Mouse (Mus musculus) heart, adult 18-20 months (tissue): Measurements from ENCODE around the gene Gm3336. TPM values are rescaled to one million over a fixed set of nuclear protein-coding genes. Genes with fewer than 3 reads are reported as not detected.

ENCODE experiments used
- DNase-seq, 2 experiments: peaks; one replicate each; pipeline ENCODE4 v3.0.0; 2021 to 2022; ENCODE audit warnings: mixed read lengths in 1 of 2
- total RNA-seq, 2 experiments: library from RNA; stranded (reverse); gene quantifications; 2 replicates each; pipeline ENCODE4 v1.2.3; 2021

Gene Gm3336
- total RNA-seq, 2 experiments from 2014 or later, result not detected

DNA sequence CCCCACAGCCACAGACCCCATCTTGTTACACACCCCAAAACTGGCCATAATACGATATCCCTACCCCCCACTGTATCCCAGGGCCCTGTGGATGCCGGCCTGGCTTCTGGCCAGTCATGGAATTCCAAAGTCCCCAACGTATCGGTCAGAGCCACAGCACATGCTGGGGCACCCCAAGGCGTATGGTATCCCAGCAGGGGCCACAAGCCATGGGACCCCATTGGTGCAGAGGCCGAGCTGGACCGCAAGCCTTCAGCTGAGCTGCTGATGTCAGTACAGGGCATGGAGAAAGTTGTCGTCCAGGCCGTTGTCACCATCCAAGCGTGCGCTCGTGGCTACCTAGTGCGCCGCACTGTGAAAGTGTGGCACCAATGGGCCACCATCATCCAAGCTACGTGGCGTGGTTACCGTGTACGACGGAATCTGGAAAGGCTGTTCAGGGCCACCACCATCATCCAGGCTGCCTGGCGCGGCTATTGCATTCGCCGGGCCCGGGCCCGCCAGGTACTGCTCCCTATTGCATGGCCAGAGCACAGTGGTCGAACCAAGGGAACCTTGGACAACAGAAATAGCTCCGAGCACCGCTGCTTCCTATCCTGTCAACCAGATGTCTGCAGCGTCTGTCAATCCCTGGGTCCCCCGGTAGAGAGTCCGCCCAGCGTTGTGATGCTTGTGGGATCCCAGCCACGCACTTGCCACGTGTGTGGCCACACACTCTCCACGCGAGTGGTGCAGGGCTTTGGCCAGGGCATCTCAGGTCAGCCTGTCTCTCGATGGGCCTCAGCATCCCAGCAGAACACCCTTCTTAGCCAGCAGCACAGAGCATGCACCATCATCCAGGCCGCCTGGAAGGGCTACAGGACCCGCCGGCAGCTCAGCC, 1.6 kb upstream of the Gm3336 start:
- no peak for DNase-seq

DNA sequence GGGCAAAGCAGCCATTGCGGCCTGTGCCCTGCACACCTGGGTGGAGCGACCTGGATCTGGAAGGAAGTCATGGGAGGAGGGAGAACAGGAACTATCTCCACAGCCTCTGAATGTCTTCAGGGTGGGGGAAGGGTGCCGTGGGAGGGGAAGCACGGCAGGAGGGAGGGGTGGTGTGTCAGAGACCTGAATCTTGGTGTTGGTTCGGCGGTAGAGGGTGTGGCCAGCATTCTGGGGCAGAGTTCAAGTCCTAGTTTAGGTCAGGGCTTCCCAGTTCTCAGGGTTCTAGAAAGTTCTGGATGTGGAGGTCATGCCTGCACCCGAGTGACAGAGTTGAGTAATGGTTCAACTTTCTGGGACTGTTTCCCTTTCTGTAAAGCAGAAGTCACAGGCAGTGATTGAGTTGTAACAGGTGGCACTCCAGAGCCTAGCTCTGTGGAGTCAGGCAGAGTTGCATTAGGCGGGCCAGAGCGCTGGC, 1.5 kb downstream of the Gm3336 start:
- DNase-seq, result peak; percentile 33 to 55

GRCm38 (mm10) chr8:70720739-70721138, 2.4 kb downstream of the Gm3336 start:
- peak; percentile 73 to 95 for DNase-seq

- DNase-seq, result no peak
Measured at GRCm38 (mm10) chr8:70721601-70722000, 3.3 kb downstream of the Gm3336 start.

- DNase-seq, result no peak
Measured at GRCm38 (mm10) chr8:70723486-70724210, 5.3 kb downstream of the Gm3336 start, which contains the start of gene Pde4c. TSS of gene Pde4c (plus strand) at chr8:70723720.

GRCm38 (mm10) chr8:70724216-70724615, 5.9 kb downstream of the Gm3336 start:
- no peak for DNase-seq

DNA sequence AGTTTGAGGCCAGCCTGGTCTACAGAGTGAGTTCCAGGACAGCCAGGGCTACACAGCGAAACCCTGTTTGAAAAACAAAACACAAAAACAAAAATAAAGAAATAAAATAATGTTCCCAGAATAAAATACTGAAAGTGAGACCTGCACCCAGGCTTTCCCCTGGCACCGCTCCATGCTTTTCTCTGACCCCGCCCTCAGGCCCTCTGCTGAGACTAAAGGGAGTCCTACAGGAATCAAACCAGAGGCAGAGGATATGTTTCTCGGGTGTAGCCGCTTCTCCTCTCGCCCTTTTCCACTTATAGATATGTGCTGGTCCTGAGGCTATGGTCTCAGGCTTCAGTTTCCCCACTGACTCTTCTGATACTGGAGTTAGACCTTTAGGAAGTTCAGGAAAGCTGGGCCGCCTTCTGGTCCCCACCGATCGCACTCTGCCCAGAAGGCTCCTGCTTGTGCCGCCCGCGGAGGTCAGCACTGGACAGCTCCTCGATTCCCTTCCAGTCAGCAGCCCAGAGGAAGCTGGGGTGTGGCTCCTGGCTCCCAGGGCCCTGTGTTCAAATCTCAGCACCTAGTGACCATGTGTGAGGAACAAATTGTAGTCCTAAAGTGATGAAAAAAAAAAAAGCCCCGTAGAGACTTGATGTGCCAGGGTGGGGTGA, 7.6 kb downstream of the Gm3336 start:
- DNase-seq, result peak in 1 of 2 experiments; percentile 52

DNA sequence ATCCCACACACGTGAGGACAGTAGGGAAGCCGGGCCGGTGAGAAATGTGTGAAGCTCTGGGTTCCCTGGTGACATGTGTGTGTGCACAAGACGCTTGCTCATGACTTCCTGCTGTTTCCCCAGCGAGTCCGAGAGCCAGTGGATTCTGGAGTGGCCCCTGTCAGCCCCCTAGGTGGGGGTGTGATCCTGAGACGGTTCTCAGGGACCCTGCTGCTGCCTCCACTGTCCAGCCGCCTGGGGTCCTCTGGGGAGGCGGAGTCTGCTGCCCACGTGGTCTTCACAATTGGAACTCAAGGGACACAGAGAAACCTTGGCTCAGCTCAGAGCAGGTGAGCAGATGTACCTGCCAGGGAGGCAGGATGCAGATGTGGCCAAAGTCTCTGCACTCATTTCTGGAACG, 8.4 kb downstream of the Gm3336 start:
- DNase-seq, result no peak

DNA sequence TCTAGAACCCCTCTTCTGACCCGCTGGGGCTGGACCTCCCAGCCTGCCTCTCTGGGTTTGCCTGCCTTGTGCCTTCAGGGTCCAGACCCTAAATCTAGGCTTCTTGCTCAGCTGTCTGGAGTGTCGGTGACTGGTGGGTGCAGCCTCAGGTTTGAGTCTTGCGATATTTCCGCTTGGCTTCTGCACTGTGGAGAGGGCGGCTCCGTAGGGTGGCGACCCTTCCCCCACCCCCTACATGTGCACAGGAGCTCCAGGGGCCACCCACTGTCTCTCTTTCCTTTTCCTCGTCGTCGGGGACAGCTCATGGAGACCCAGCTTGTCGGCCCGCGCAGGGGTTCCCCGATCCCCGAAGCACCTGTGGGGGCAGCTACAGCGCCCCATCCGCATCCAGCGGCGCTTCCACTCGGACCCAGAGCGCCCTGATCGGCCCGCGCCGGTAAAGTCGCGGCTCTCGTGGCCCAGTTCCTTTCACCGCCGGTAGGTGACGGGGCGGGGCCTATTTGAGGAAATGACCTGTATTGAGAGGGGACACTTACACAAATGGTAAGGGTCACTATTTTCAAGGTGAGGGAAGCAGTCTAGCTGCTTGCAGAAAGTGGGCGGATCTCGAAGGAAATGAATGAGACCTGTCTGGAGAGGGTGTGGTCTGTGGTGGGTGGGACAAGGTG, 11.6 kb downstream of the Gm3336 start:
- no peak for DNase-seq

GRCm38 (mm10) chr8:70730956-70731355, 12.6 kb downstream of the Gm3336 start:
- DNase-seq, result no peak

DNA sequence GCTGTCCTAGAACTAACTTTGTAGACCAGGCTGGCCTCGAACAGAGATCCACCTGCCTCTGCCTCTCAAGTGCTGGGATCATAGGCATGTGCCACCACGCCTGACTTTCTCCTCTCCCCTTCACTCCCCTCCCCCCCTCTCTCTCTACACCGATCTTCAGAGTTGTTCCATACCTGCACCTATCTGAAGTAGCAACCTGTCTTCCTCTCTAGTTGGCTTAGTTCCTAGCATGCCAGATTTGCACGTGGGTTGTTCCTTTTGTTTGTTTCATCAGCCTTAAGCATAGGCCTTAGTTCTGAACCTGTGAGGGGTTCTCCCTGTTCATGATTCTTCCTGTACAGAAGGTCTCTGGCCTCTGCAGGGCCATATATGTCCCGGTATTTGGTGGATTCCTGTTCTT, 19.4 kb downstream of the Gm3336 start:
- no peak for DNase-seq

GRCm38 (mm10) chr8:70738211-70738610, 19.9 kb downstream of the Gm3336 start:
- DNase-seq, result no peak

- peak in 1 of 2 experiments; percentile 21 for DNase-seq
Measured at GRCm38 (mm10) chr8:70741661-70742060, 23.3 kb downstream of the Gm3336 start.

DNA sequence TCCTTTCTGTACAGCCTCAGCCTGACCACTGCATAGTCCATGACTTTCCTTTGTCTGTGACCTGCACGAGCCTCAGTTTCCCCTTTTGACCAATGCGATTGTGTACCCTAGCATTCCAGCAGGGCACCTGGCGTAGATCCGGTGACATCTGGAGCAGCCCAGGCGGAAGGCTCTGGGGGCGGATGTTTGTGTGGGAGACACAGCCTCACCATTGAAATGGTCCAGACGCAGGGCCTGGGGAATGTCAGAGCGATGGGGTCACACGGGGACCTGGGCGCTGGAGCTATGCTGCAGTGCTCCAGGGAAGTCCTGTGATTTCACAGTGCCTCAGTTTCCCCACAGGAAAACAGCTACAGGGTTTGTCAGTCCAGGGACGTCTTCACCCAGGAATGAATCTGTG, 23.8 kb downstream of the Gm3336 start:
- DNase-seq, result peak in 1 of 2 experiments; percentile 29

DNA sequence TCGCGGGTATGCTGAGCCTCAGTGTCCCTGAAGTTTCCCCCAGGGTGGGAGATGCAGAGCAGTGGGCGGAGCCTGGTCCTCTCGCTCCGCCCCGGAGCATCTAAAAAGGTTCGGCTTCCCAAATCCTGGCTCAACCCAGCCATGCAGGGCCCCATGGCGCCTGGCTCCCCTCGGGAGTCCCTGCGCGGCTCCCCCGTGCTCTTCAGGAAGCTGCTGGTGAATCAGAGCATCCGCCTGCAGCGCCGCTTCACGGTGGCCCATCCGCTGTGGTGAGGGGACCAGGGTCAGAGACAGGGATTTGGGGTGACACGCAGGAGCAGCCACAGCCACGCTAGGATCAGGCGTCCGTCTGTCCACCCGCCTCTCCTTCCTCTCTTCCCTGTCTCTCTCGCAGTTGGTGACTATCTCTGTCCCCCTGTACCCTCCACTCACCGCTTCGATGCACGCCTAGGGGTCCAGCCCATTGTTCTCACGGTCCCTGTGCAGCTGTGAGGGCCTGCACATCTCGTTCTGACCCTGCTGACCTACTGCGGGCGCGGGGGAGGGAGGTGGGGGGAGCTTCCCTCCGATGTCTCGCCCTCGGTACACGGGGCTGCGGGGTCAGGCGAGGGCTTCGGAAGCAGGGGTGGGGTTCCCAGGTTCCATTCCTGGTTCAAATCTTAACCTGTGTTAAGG, 24.8 kb downstream of the Gm3336 start:
- peak; percentile 53 to 65 for DNase-seq

DNA sequence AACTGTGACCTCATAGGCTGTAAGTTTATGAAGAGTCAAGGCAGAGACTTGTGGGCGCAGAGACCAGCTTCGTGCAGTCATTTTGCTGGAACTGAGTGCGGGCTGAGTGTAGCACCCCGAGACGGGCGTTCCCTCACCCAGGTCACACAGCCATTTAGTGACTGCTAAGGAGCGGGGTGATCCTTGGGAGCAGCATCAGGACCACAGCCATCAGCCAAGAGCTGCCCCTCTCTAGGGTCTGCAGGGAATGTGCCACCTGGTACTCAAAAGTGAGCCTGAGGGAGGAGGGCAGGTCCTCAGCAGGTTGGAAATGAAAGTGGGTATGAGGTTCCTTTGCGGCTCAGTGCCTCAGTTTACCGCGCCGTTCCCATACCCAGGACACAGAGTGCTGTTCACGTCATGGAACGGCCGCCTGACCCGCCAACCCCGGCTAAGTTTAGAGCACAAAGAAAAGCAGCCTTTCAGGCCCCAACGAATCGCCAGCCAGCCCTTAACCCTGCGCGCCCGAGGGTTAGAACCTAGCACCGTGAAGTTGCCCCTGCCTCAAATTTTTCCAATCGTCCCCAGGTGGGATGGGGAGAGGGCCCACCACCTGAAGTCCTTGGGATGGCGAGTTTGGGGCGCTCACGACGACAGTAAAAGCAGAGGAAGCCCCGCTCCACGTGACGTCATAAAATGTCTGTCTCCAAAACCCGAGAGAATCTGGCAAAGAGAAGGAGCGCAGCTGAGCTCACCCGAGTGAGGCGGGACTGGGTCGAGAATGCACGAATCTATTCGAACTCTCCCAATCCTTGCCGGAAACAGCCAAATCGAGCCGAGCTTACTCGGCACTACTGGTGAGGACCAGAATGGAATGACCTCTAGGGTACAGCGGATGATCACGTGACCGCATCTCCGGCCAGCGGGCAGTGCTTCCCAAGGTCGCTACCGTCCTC, 25.6 kb downstream of the Gm3336 start:
- peak; percentile 85 to 91 for DNase-seq

DNA sequence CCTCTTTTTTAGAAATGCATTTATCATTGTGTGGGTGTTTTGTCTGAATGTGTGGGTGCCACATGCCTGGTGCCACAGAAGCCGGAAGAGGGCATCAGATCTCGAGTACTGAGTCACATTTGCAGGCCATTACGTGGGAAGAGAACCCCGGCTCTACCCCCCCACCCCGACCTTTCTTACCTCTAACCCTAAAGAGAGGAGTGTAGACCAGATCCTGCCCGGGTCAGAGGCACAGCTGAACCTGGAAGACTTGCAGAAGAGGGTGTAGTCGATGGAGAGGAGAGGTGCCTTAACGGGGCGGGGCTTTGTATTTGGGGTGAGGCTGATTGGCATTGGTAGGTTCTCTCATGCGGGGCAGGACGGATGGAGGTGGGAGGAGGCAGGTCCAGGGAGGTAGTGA, 26.5 kb downstream of the Gm3336 start:
- DNase-seq, result peak in 1 of 2 experiments; percentile 20

GRCm38 (mm10) chr8:70745691-70746220, 27.4 kb downstream of the Gm3336 start:
- no peak for DNase-seq

DNA sequence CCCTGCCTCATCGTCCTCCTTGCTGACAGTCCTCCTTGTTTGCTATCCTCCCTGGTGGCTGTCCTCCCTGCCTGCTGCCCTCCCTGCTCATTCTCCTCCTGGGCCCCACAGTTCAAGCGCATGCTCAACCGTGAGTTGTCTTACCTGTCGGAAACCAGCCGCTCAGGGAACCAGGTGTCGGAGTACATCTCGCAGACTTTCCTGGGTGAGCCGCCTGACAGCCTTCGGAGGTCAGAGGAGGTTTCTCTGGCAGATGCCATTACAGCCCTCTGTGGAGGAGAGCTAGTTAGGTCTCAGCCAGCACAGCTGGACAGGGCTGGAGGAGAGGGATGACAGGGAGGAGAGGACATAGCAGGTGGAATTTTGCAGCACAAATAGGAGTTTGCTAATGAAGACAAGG, 28.3 kb downstream of the Gm3336 start:
- no peak for DNase-seq
